Mouse (Mus musculus) liver, adult 2 months (tissue): ENCODE data around the gene Gm42906.

ENCODE experiments used
- CTCF ChIP-seq: fragments of 200-500 bp; IDR thresholded peaks from 2 replicates; pipeline ENCODE4 v1.5.1; 2011; ENCODE audit warnings: low read depth, low read length, control low read depth
- POLR2A ChIP-seq: fragments of 200-500 bp; IDR thresholded peaks from 2 replicates; pipeline ENCODE4 v1.6.1; 2011; ENCODE audit warnings: low read length, control low read depth; ENCODE audit not compliant: insufficient read depth; ENCODE audit errors: extremely low read depth

DNA sequence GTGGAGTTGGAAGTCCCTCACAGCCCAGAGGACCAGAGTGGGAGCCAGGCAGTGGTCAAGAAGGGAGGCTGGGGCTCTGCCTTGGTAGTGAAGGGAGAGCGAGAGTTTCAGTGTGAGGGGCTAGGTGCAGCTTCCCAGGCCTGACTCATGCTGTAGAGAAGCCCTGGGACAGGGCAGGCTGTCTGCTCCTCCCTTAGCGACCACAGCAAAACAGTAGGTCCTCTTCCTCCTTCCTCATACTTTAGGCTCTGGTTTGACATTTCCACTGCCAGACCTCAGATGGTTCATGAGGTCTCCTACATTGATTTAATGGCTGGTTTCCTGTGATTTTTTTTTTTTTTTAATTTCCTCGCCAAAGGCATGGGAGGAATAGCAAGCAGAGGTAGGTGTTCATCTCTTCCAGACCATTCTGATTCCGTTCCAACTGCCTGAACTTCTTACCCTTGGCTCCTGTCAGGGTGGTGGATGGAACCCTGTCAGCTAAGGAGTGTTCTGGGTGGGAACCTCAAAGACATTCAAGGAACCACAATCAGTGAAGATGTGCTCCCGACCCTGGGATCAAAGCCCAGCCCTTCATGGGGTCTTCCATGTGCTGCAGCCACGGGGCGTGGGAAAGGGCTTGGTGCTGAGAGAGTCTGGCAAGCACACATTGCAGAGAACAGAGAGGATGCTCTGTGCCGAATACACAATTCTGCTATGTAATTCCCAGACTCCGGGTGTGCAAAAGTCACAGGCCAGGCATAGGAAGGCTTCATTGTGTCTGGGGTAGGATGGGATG is 341.3 kb downstream of the Gm42906 start:
- TF ChIP-seq POLR2A: no peak
- TF ChIP-seq CTCF: no peak
